Mouse (Mus musculus): ENCODE measurements around the gene Saysd1.
A peak's percentile ranks its signal among the peaks of the same experiment; 100 is the strongest.

Gene Saysd1

DNA sequence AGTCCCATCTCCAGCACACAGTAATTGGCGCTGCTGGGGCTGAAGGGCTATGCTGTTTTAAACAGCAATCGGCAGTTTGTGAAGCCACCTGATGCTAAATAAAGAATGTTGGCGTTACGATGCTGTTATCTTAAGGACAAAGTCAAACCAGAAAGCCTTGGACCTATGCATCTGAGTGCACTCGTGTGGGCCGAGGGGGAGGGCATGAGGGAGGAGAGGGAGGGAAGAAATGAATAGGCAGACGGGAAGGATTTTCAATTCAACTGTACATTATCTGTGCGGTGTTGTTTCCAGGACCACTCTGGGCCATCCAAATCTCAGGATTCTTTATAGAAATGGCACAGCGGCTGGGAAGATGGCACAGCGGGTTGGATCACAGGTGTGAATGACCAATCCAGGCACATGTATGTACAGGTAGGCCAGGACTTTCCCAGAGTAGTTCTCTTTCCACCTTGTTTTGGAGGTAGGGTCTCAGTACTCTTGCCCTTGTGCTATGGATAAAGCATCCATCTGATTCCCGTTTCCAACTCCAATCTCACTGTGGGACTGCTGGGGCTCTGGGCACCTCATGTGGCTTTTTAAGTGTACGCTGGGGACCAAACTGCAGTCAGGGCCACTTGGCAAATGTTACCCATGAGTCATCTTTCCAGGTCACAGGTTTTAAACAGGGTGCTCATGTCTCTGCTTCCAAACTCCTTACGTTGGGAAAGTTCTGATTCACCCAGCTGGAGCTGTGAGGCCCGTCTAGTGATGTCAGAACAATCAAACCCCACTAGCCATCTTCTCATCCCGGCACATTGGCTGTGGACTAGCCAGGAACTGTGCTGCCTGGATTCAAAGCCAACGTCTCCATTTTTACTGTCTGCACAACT lies at the start of gene Saysd1:
Saysd1 (minus strand) TSS at position 51 of the 872 bp plus-strand sequence.
- no peak for DNase-seq (ENCODE audit: low spot score)

DNA sequence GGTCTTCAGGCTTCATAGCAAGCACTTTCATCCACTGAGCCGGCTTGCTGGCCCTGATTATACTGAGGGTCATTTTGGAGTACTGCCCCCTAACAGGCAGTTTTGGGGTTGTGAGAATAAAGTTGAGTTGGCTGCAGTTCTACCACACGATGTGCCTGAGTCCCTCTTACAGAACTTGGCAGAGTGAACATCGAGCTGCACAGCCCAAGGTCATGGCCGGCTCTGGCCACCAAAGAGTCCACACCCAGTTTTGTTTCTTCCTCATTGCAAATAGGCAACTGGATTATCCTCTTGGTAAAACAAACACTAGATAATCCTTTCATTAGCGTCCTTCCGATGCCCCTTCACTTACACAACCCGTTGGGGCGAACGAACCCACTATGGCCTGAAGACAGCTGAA lies 47.1 kb upstream of the Saysd1 start:
- DNase-seq (ENCODE audit: low spot score) = no peak

GRCm38 (mm10) chr14:20183701-20184100 lies 45.4 kb upstream of the Saysd1 start:
- no peak for DNase-seq (ENCODE audit: low spot score)

DNA sequence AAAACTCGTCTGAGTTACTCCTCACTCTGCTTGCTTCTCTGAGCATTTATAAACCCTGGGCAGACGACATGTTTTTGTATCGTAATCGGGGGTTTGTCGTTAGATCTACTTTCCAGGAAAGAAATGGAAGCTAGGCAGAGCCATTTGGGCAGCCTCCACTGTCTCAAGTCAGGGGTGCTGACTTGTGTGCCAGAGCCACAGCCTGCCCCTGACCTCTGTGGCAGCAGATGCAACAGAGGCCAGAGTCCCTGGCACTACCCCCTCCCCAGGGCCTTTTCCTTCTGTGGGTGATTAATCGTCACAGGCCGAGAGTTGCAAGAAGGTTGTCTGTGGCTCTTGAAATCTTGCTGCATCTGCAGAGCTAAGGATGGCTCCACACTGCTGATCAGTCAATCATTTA lies 44.3 kb upstream of the Saysd1 start:
- no peak for DNase-seq (ENCODE audit: low spot score)

- DNase-seq (ENCODE audit: low spot score) = peak; percentile 87
Measured at GRCm38 (mm10) chr14:20181466-20181921, 43.2 kb upstream of the Saysd1 start, which contains the start of gene Kcnk5. Kcnk5 (minus strand) TSS chr14:20181809.

- no peak for DNase-seq (ENCODE audit: low spot score)
Measured at GRCm38 (mm10) chr14:20180751-20181162, 42.4 kb upstream of the Saysd1 start.

DNA sequence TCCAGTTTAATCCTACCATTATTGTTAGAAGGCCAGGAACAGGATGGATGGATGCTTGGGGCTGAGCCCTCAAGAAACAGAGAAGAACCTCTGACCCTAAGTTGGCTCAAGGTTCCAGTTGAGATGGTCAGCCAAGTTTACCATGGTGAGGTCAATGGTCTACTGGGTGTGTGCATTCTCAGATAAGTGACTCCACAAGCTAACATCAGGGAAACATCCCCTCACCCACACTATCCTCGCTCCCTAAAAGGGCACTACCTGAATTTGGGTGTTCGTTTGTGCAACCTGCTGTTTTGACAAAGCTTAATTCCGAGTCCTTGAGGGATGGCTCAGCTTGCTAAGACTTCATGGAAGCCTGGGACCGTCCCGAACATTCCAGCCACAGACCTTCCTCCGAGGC lies 42.0 kb upstream of the Saysd1 start:
- DNase-seq (ENCODE audit: low spot score) = no peak

DNA sequence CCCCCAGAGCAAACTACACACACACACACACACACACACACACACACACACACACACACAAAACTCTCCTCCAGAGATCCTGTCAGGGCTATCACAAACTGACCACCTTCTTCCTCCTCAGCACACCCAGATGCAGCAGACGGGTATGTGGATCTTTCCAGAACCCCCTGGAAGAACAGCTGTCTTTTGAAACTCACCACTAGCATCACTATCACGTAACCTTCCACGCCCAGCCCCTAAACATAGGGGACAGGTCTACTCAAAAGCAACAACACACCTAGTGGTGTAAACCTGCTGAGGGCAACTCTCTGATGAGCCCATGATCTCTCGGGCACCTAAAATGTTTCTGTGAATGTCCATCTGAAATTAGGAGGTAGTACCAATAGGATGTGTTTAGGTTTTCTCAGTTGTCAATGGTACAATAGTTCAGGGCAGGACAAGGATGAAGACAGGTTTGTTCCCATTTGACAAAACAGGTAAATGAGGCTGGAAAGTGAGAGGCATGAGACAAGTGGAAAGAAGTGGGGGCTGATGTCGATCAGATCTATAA lies 41.5 kb upstream of the Saysd1 start:
- DNase-seq (ENCODE audit: low spot score) = no peak

GRCm38 (mm10) chr14:20179080-20179479 lies 40.7 kb upstream of the Saysd1 start:
- no peak for DNase-seq (ENCODE audit: low spot score)

- no peak for DNase-seq (ENCODE audit: low spot score)
Measured at GRCm38 (mm10) chr14:20178593-20178992, 40.3 kb upstream of the Saysd1 start.

DNA sequence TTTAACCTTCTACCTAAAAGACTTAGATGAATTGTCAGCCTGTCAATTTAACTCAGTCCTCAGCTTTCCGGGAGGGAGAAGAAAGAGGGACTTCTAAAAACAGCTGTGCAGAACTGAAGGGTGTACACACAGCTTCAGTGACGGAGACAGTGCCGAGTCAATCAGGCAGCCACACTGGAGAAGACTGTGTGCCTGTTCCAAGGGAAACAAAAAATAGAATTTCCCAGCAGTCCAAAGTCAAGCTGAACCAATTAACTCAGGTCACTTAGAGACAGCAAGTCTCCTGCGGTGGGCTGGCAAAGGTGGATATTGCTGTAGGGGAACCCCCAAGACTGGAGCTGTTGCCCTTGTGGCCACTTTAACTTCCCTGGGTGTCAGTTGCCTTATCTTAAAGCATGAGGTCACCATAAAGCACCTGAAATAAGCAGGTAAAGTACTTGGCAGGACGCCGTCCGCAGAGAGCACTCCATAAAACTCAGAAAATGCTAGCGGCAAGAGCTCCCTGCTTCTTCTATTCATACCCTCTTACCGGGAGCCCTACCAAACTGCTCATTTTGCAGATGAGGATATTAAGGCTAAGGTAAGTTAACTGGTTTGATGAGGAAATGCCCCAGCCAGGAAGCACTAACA lies 39.3 kb upstream of the Saysd1 start:
- no peak for DNase-seq (ENCODE audit: low spot score)

DNA sequence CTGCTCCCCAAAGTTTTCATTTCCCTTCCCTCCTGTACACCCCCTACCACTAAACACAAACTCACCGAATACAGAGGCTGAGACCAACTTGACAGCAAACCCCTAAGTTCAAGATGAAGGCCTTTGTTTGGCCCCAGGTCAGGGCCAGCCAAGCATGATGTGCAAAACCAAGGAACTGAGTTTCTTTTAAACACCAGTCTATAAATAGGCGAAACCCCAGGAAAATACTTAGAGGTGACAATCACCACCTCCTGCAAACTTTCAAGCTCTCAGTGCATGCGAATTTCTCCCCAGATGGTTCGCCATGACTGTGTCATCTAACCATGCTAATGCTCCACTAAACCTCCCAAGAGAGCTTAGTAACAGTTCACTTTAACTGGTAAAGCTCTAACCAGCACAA lies 37.4 kb upstream of the Saysd1 start:
- DNase-seq (ENCODE audit: low spot score) = no peak

GRCm38 (mm10) chr14:20175114-20175513 lies 36.8 kb upstream of the Saysd1 start:
- DNase-seq (ENCODE audit: low spot score) = no peak

GRCm38 (mm10) chr14:20174696-20175095 lies 36.4 kb upstream of the Saysd1 start:
- no peak for DNase-seq (ENCODE audit: low spot score)

- DNase-seq (ENCODE audit: low spot score) = no peak
Measured at GRCm38 (mm10) chr14:20173873-20174490, 35.6 kb upstream of the Saysd1 start.

DNA sequence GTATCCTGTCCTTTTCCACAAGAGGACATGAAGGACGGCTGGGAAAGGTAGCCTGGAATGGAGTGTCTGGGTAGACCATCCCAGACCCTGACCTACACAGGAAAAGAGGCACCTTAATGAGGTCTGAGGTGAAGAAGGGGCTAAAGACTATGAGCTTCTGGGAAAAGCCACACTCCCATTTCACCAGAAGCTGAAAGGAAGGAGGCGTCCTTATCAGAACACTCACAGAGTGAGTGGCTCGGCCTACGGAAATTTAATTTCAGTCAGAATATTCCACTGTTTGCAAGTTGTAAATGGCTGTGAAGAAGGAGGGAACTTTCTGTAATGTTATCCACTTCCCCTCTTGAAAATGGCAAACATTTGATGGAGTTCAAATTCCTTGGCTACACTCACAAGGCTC lies 34.6 kb upstream of the Saysd1 start:
- no peak for DNase-seq (ENCODE audit: low spot score)

DNA sequence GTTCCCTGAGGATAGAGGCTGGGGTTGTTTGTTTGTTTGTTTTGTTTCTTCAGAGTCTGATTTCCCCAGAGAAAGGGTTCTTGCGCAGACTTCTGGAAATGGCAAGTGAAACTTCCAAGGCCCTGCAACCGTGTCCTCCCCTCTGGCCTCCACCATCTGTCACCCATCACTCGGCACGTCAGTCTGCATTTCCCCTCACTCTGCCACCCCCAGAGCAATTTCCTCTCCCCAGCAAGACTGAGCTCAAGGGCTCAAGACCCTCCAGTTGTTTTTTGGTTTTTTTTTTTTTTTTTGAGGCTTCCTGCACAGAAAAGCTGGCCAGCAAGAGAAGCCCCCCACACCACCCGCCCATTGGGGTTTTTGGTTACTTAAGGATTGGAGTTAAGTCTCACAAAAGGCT lies 34.2 kb upstream of the Saysd1 start:
- DNase-seq (ENCODE audit: low spot score) = no peak

GRCm38 (mm10) chr14:20171840-20172239 lies 33.5 kb upstream of the Saysd1 start:
- no peak for DNase-seq (ENCODE audit: low spot score)

- DNase-seq (ENCODE audit: low spot score) = no peak
Measured at GRCm38 (mm10) chr14:20169251-20169650, 30.9 kb upstream of the Saysd1 start.

GRCm38 (mm10) chr14:20168478-20168877 lies 30.1 kb upstream of the Saysd1 start:
- DNase-seq (ENCODE audit: low spot score) = no peak

GRCm38 (mm10) chr14:20168054-20168453 lies 29.7 kb upstream of the Saysd1 start:
- no peak for DNase-seq (ENCODE audit: low spot score)

DNA sequence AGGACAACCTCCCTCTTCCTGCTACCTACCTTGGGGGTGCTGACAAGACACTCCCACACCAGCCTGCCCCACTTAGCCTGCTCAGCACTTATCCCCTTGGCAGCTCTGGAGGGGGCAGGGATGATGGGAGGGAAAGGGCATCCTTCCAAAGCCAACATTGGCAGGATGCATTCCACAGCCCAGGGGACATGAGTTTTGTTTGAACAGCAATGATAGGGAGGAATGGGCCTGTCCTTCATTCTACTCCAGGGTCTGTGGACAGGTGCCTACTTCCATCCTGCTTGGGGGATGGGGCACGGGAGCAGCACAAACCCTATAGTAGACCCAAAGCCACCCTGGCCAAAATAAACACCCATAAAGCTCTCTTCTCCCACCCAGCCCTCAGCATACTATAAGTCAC lies 27.1 kb upstream of the Saysd1 start:
- no peak for DNase-seq (ENCODE audit: low spot score)

DNA sequence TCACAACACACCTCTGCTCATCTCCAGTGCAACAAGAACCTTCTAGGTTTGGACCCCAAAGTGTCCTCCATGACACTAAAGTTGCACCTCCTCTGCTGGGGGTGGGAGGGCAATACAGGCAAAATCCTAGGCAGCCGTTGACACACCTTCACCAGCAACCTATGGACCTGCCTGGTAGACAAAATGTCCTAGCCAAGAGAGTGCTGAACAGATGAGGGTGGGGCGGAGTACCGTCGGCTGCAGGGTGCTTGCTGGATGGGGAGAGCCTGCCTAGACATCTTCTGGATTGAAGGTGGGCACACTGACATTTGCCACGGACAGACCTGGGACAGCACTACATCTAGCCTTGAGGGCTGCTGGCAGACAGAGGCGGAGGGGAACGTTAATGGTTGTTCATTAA lies 26.1 kb upstream of the Saysd1 start:
- no peak for DNase-seq (ENCODE audit: low spot score)

Measured in ovary, postnatal 14 days (tissue).